Mouse (Mus musculus) kidney, postnatal 0 days (tissue): ENCODE measurements around the gene Tmem232. TPM values are rescaled to one million over a fixed set of nuclear protein-coding genes. Genes with fewer than 3 reads are reported as not detected.
"Not testable (repeated sequence)": the region's sequence is repeated elsewhere in the genome, so short reads cannot be mapped to it uniquely, and the experiment has no call there.

Experiments
- ATAC-seq: fragments of 200-750 bp; cut with Nextera tagmentation; replicated peaks from 2 replicates; pipeline ENCODE4 v1.8.0; 2017; ENCODE audit warnings: low read depth, moderate number of reproducible peaks, moderate TSS enrichment, moderate library complexity; ENCODE audit not compliant: low FRiP score
- DNase-seq: peaks from one replicate; pipeline ENCODE4 v3.0.0-alpha.2; 2016; ENCODE audit warnings: low spot score
- H3K27ac ChIP-seq: fragments of 300-500 bp; sonication (generic); 2 replicates; pipeline ENCODE4 v1.5.1; 2014; ENCODE audit warnings: mild to moderate bottlenecking
- H3K27me3 ChIP-seq: fragments of 300-500 bp; sonication (generic); 2 replicates; pipeline ENCODE4 v1.6.1; 2014; ENCODE audit warnings: low read length, mixed read lengths; ENCODE audit not compliant: insufficient read depth
- H3K36me3 ChIP-seq: fragments of 300-500 bp; sonication (generic); 2 replicates; pipeline ENCODE4 v1.6.1; 2014; ENCODE audit warnings: low read length, mixed read lengths; ENCODE audit not compliant: insufficient read depth
- H3K4me1 ChIP-seq: fragments of 300-500 bp; sonication (generic); replicated peaks from 2 replicates; pipeline ENCODE4 v1.6.1; 2014; ENCODE audit warnings: antibody characterized with exemption, low read length, mixed read lengths; ENCODE audit not compliant: insufficient read depth
- H3K4me2 ChIP-seq: fragments of 300-500 bp; sonication (generic); 2 replicates; pipeline ENCODE4 v1.6.1; 2014; ENCODE audit warnings: mild to moderate bottlenecking, low read length, moderate library complexity, mixed read lengths
- H3K4me3 ChIP-seq: fragments of 300-500 bp; sonication (generic); replicated peaks from 2 replicates; pipeline ENCODE4 v1.5.1; 2014; ENCODE audit warnings: low read depth, low read length
- H3K9ac ChIP-seq: fragments of 300-500 bp; sonication (generic); 2 replicates; pipeline ENCODE4 v1.6.1; 2014; ENCODE audit warnings: low read depth, low read length
- H3K9me3 ChIP-seq: fragments of 300-500 bp; sonication (generic); replicated peaks from 2 replicates; pipeline ENCODE4 v1.6.1; 2016; ENCODE audit warnings: low read length, inconsistent platforms, mixed read lengths
- CTCF ChIP-seq: IDR thresholded peaks from 2 replicates; pipeline ENCODE4 v1.5.1; 2016; ENCODE audit warnings: antibody characterized with exemption, low read depth, mild to moderate bottlenecking, moderate library complexity
- WGBS: fragments of 180-500 bp; shearing (Covaris S2); extraction: QIAGEN DNeasy Blood & Tissue Kit; methylation state at CpG from one replicate; pipeline ENCODE4 v1.1.7; 2014; 5-methylcytosine and 5-hydroxymethylcytosine counted together
- polyA plus RNA-seq: library from polyadenylated mRNA; unstranded; fragments of >200 nt; fragmentation: Nextera tagmentation; extraction: Ambion mirVana; gene quantifications from 2 replicates; pipeline ENCODE4 v1.2.1, GENCODE M21; 2015

The Tmem232 gene
- polyA plus RNA-seq, 1 experiment from 2014 or later: 0.13 TPM

GRCm38 (mm10) chr17:65548698-65549365 is 8.2 kb upstream of the Tmem232 start:
- DNase-seq (no peak), ATAC-seq (no peak)
- no peaks in the 10 kb centered on the region for H3K36me3 ChIP-seq
- H3K9me3 ChIP-seq: no peaks in the 10 kb centered on the region
- H3K9ac ChIP-seq: no peak overlapping the region
- H3K27ac ChIP-seq: 0 out of 2 replicates have a peak overlapping the region, but pooled peaks have one; percentile 8
- no peaks in the 10 kb centered on the region for H3K4me1 ChIP-seq
- no peak for TF ChIP-seq CTCF
- no peaks in the 10 kb centered on the region for H3K27me3 ChIP-seq
- no peak overlapping the region for H3K4me3 ChIP-seq
- no peak overlapping the region for H3K4me2 ChIP-seq
- WGBS: 68% methylated on average over 18 of the region's 18 CpGs

- H3K27ac ChIP-seq, H3K4me2 ChIP-seq, H3K36me3 ChIP-seq, ATAC-seq, H3K27me3 ChIP-seq, H3K9me3 ChIP-seq, H3K4me1 ChIP-seq, H3K4me3 ChIP-seq, DNase-seq, H3K9ac ChIP-seq: not testable (repeated sequence)
- WGBS: 95% methylated on average over 4 of the region's 4 CpGs
These were observed 5.6 kb upstream of the Tmem232 start for GRCm38 (mm10) chr17:65546221-65546620.

- Histone ChIP-seq H3K4me3 (no peak overlapping the region), H3K9me3 (no peaks in the 10 kb centered on the region), H3K4me2 (no peak overlapping the region), H3K27ac (no peak overlapping the region), H3K36me3 (no peaks in the 10 kb centered on the region), H3K27me3 (no peaks in the 10 kb centered on the region), H3K9ac (no peak overlapping the region), H3K4me1 (no peaks in the 10 kb centered on the region)
- no peak for ATAC-seq
- DNase-seq: peak; percentile 60
- WGBS: 26% methylated on average over 3 of the region's 3 CpGs
- TF ChIP-seq CTCF: peak; percentile 86
These were observed 4.4 kb downstream of the Tmem232 start for GRCm38 (mm10) chr17:65536156-65536555.

- ATAC-seq, H3K27ac ChIP-seq, H3K36me3 ChIP-seq, H3K4me3 ChIP-seq, H3K27me3 ChIP-seq, DNase-seq, H3K9me3 ChIP-seq, H3K4me1 ChIP-seq, H3K4me2 ChIP-seq, H3K9ac ChIP-seq: not testable (repeated sequence)
These were observed 8.2 kb downstream of the Tmem232 start for GRCm38 (mm10) chr17:65532381-65532780.

GRCm38 (mm10) chr17:65527529-65527928 is 13.1 kb downstream of the Tmem232 start:
- Histone ChIP-seq H3K4me2 (no peak overlapping the region), H3K27me3 (no peaks in the 10 kb centered on the region), H3K9me3 (no peaks in the 10 kb centered on the region), H3K4me3 (no peak overlapping the region), H3K36me3 (no peaks in the 10 kb centered on the region), H3K4me1 (no peaks in the 10 kb centered on the region), H3K27ac (no peak overlapping the region), H3K9ac (no peak overlapping the region)
- DNase-seq (no peak), ATAC-seq (no peak)
- 72% methylated on average over 5 of the region's 5 CpGs for WGBS
- no peak for TF ChIP-seq CTCF

- Histone ChIP-seq H3K9me3 (no peaks in the 10 kb centered on the region), H3K4me3 (no peak overlapping the region), H3K27me3 (no peaks in the 10 kb centered on the region), H3K4me2 (no peak overlapping the region), H3K36me3 (no peaks in the 10 kb centered on the region), H3K27ac (no peak overlapping the region), H3K9ac (no peak overlapping the region), H3K4me1 (no peaks in the 10 kb centered on the region)
- no peak for TF ChIP-seq CTCF
- WGBS: 79% methylated on average over 3 of the region's 3 CpGs
- DNase-seq: no peak
- no peak for ATAC-seq
These were observed 27.1 kb downstream of the Tmem232 start for GRCm38 (mm10) chr17:65513517-65513916.

- WGBS: 15% methylated on average over 10 of the region's 10 CpGs
- H3K4me2 ChIP-seq: no peak overlapping the region
- ATAC-seq: no peak
These were observed 55.9 kb downstream of the Tmem232 start for GRCm38 (mm10) chr17:65484654-65485053.

More at GRCm38 (mm10) chr17:65484654-65485053, 55.9 kb downstream of the Tmem232 start:
- Histone ChIP-seq H3K9me3 (no peaks in the 10 kb centered on the region), H3K9ac (no peak overlapping the region), H3K27me3 (no peaks in the 10 kb centered on the region), H3K27ac (no peak overlapping the region), H3K4me1 (no peaks in the 10 kb centered on the region), H3K4me3 (no peak overlapping the region), H3K36me3 (no peaks in the 10 kb centered on the region)
- TF ChIP-seq CTCF: no peak
- DNase-seq: no peak
